Mouse (Mus musculus): ENCODE results near the gene Klk1b8.
"Not testable (repeated sequence)": the region's sequence is repeated elsewhere in the genome, so short reads cannot be mapped to it uniquely, and the experiment has no call there.

Klk1b8 gene

GRCm38 (mm10) chr7:43950364-43950763, at the start of gene Klk1b8:
Klk1b8 (plus strand) TSS chr7:43950664.
- no peak for DNase-seq (ENCODE audit: extremely low read depth, low read depth)

GRCm38 (mm10) chr7:43914821-43915220, 35.6 kb upstream of the Klk1b8 start:
- DNase-seq (ENCODE audit: extremely low read depth, low read depth): no peak

DNA sequence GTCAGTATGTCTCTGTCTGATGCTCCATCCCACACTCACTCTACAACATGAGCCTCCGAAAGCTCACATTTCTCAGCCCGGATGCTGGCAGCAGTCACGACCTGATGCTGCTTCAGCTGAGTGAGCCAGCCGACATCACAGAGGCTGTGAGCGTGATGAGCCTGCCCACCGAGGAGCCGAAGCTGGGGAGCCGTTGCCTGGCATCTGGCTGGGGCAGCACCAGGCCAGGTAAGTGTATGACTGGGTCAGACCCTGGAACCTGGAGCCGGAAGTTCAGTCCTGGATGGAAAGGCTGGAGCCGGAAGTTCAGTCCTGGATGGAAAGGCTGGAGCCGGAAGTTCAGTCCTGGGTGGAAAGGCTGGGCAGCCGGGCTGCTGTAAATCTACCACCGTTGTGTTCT, 32.0 kb upstream of the Klk1b8 start:
- no peak for DNase-seq (ENCODE audit: extremely low read depth, low read depth)

DNA sequence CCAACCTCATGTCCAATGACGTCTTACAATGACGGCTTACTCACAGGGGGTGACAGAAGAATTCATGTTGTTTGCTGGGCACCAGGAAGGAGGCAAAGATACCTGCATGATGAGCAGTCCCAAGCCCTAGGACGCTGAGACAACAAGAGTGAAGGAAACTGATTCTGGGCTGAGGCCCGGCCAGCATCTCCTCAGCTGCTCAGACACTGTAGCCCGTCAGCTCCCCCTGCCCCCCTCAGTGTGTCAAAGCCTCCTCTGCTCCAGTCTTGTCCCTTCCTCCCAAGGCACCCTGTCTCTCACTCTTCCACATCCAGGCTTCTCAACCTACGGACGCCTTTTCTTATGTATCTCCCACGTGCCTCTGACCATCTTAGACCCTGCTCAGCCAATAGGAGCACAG, 31.6 kb upstream of the Klk1b8 start:
- DNase-seq (ENCODE audit: extremely low read depth, low read depth): no peak

- DNase-seq (ENCODE audit: extremely low read depth, low read depth): no peak
These were observed 30.7 kb upstream of the Klk1b8 start for GRCm38 (mm10) chr7:43919559-43920451.

GRCm38 (mm10) chr7:43920582-43920981, 29.9 kb upstream of the Klk1b8 start:
- no peak for DNase-seq (ENCODE audit: extremely low read depth, low read depth)

- no peak for DNase-seq (ENCODE audit: extremely low read depth, low read depth)
These were observed 29.4 kb upstream of the Klk1b8 start for GRCm38 (mm10) chr7:43921087-43921486.

DNA sequence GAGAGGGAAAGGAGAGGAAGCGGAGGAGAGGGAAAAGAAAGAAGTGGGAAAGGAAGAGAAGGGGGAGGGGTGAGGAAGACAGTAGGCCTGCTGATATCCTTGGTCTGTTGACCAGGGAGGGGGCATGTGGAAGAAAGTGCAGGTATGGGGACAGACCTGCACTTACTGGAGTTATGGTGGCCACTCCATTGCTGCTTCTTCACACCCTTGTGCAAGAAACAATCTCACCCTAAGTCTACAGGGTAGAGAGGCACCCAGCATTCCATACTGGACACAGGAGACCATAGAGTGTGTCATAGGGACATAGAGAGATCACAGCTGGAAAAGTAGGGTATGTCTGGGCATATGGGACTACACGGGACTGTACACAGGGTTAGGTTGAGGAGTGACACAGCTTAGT, 28.5 kb upstream of the Klk1b8 start:
- DNase-seq (ENCODE audit: extremely low read depth, low read depth): no peak

DNA sequence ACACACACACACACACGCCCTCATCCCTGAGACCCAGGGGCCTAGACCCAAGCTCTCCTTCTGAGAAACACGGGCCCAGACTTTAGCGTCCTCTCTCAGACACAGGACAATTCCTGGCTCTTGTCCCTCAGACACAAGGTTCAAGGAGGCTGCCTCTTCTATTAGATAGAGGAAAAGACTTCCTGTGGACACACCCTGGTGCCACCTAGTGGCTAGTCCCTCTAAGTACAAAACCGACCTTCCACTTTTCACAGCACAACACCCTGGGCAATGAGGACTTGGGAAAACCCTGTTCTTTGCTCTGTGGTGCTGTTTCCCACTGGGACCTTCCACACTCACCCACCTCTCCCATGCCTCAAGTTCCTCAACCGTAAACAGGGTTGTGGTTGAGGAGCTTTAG, 24.5 kb upstream of the Klk1b8 start:
- DNase-seq (ENCODE audit: extremely low read depth, low read depth): no peak

- DNase-seq (ENCODE audit: extremely low read depth, low read depth): no peak
These were observed 21.9 kb upstream of the Klk1b8 start for GRCm38 (mm10) chr7:43928521-43928920.

GRCm38 (mm10) chr7:43932337-43932736, 18.1 kb upstream of the Klk1b8 start:
- DNase-seq (ENCODE audit: extremely low read depth, low read depth): no peak

DNA sequence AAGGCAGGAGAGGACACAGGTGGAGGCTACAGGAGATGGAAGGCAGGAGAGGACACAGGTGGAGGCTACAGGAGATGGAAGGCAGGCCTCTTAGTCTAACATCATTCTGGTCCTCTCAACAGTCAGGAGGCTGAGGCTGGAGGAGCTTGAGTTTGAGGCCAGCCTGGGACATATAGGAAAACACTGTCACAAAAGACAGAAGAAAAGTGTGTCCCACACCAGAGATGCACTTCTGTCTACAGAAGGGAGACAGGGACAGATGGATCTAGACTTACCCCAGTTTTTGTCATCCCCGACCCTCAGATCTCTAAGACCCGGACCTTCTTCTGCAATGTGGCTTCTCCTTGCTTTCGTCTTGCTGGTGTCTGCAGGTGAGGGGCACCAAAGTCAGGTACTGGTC, 17.0 kb upstream of the Klk1b8 start, which contains the start of gene Klk15:
Gene Klk15, plus strand, starts transcription at position 301 of the 400 bp plus-strand sequence.
- DNase-seq (ENCODE audit: extremely low read depth, low read depth): no peak

GRCm38 (mm10) chr7:43934747-43935146, 15.7 kb upstream of the Klk1b8 start:
- no peak for DNase-seq (ENCODE audit: extremely low read depth, low read depth)

DNA sequence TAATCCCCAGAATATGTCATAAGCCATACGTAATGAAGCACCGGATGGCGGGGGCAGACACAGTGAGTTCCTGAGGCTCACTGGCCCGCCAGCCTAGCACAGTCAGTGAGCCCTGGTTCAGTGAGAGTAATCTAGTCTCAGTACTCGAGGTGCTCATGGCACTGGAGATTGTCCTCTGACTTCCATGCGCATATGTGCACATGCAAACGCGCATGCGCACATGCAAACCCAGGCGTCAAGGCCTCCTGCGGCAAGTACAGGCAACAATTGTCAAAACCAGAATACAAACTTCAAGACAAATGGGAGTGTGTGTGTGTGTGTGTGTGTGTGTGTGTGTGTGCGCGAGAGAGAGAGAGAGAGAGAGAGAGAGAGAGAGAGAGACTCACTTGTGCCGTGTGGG, 13.9 kb upstream of the Klk1b8 start:
- DNase-seq (ENCODE audit: extremely low read depth, low read depth): no peak

GRCm38 (mm10) chr7:43942293-43942692, 8.2 kb upstream of the Klk1b8 start:
- not testable (repeated sequence) for DNase-seq (ENCODE audit: extremely low read depth, low read depth)

DNA sequence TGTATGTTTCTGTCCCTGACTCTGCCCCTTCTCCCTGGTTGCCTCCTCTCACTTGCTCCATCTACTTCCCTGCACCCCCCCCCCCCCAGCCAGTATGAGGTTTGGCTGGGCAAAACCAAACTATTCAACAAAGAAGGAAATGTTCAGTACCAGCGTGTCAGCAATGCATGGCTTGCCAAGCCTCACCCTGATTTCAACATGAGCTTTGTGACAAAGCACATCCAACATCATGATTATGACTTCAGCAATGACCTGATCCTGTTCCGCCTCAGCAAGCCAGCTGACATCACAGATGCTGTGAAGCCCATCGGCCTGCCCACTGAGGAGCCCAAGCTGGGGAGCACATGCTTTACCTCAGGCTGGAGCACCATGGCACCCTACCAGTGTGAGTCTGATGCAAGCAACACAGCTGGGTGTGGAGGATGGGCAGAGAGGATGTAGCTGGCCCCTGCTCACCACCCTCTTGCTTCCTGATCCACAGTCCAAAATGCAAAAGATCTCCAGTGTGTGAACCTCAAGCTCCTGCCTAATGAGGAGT, 5.7 kb upstream of the Klk1b8 start:
- no peak for DNase-seq (ENCODE audit: extremely low read depth, low read depth)

DNA sequence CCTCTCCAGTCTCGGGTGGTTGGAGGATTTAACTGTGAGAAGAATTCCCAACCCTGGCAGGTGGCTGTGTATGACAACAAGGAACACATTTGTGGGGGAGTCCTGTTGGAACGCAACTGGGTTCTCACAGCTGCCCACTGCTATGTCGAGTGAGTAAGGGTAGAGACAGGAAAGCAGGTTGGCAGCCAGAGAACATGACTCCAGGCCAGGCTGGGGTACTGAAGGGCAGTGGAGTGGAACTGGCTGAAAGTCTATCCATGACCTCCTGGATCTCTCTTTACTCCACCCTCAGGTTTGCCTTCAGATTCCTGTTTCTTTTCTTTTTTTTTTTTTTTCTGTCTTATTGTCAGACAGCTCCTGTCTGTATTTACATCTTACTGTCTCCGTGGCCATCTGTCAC, 2.2 kb downstream of the Klk1b8 start:
- no peak for DNase-seq (ENCODE audit: extremely low read depth, low read depth)

- no peak for DNase-seq (ENCODE audit: extremely low read depth, low read depth)
These were observed 16.0 kb downstream of the Klk1b8 start, which contains the start of gene Klk1b1 for GRCm38 (mm10) chr7:43966451-43966850. Klk1b1 (plus strand) TSS chr7:43966751.

DNA sequence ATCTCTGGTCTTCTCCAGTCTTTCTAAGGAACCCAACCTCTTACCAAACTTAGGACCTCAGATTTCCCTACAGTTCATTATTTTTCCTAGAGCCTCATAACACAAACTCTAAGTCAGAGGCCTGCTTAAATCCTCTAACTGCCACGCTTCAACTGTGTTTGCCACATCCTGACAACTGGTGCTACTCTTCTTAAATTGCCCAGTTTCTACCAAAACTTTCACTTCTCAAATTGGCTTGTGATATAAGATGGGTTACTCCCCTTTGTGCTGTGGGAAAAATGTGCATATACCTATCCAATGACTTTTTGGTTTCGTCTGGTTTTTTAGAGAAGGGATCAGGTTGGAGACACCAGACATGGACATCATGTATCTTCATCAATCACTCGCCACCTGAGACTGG, 16.6 kb downstream of the Klk1b8 start:
- no peak for DNase-seq (ENCODE audit: extremely low read depth, low read depth)

DNA sequence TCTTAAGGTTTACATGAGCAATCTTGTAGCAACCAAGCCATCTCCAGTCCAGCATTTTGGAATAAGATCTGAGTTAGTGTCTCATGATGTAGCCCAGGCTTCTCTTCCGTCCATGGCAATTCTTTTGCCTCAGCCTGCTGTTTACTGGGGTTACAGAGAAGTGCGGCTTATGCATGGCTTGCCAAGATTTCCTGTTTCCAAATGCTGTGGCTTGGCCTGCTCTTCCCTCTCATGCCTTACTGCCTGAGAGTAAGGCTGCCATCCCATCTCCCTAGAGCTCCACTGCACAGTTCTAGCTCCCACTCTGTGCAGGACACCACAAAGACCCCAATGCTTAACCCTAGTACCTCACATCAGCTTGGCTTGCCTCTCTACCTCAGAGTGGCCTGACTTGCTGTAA, 17.1 kb downstream of the Klk1b8 start:
- no peak for DNase-seq (ENCODE audit: extremely low read depth, low read depth)

- not testable (repeated sequence) for DNase-seq (ENCODE audit: extremely low read depth, low read depth)
These were observed 25.3 kb downstream of the Klk1b8 start, which contains the start of gene Klk1b9 for GRCm38 (mm10) chr7:43975761-43976160. Klk1b9 (plus strand) TSS chr7:43976061.

DNA sequence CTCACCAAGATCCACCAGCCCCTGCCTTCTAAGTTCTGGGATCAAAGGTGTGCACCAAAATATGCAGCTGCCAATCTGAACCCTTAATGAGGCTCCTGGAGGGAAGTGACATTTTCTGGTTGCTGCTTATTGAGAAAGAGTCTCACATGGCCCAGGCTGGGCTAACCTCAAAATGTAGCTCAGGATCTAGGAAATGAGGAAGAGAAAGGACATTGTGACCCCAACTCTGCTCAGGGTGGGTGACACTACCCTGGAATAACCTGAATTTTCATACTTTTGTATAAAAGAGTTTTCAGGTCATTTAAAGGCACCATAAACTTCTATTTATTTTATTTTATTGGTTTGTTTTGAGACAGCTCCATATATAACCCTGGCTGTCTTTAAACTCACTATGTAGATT, 35.2 kb downstream of the Klk1b8 start:
- DNase-seq (ENCODE audit: extremely low read depth, low read depth): no peak

DNA sequence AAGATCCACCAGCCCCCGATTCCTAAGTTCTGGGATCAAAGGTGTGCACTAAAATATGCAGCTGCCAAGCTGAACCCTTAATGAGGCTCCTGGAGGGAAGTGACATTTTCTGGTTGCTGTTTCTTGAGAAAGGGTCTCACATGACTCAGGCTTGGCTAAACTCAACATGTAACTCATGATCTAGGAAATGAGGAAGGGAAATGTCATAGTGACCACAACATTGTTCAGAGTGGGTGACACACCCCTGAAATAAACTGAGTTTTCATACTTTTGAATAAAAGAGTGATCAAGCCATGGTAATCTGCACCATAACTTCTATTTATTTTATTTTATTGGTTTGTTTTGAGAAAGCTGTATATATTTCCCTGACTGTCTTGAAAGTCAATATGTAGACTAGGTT, 44.4 kb downstream of the Klk1b8 start:
- not testable (repeated sequence) for DNase-seq (ENCODE audit: extremely low read depth, low read depth)
